Mouse (Mus musculus): ENCODE data around the gene Atxn7l1.

- TF ChIP-seq CTCF (IDR thresholded peaks at IDR 0.05; ENCODE audit: extremely low read depth, insufficient read depth, insufficient read length, insufficient replicate concordance) (no peak), POLR2A (IDR thresholded peaks at IDR 0.05; ENCODE audit: low read depth, low read length) (no peak)
These were observed 50.3 kb downstream of the Atxn7l1 start for GRCm38 (mm10) chr12:33197746-33198145.

Data from spleen, adult 2 months (tissue).